Mouse (Mus musculus) lung, adult 2 months (tissue): ENCODE measurements around the gene Vegfb.

ENCODE experiments used
- CTCF ChIP-seq: fragments of 200-500 bp; IDR thresholded peaks from 2 replicates; pipeline ENCODE4 v1.5.1; 2011; ENCODE audit warnings: mild to moderate bottlenecking, low read length, control low read depth; ENCODE audit not compliant: insufficient read depth
- POLR2A ChIP-seq: fragments of 200-500 bp; IDR thresholded peaks from 2 replicates; pipeline ENCODE4 v1.6.1; 2011; ENCODE audit warnings: low read depth, mild to moderate bottlenecking, control low read depth, low read length, borderline replicate concordance; ENCODE audit errors: extremely low read depth

- TF ChIP-seq POLR2A (no peak), CTCF (no peak)
Measured at GRCm38 (mm10) chr19:6955424-6955823, 32.0 kb downstream of the Vegfb start.
